Mouse (Mus musculus) CH12.LX (cell line): ENCODE measurements at regions not wholly inside any gene's neighbourhood (a gene's known extent, or its start where the extent isn't known, plus 50 kb on each side); places are given as distances from the start of the nearest gene placed in this dataset.

ENCODE experiments used
- CTCF ChIP-seq, 2 experiments: IDR thresholded peaks in 1 of 2; conservative IDR thresholded peaks in 1 of 2; 2 replicates each; pipeline ENCODE4 v1.5.1; 2011 to 2012; ENCODE audit warnings: low read depth in 2 of 2, low read length in 2 of 2, improper control_type of control experiment in 1 of 2, inconsistent platforms in 1 of 2, mild to moderate bottlenecking in 1 of 2, moderate library complexity in 1 of 2
- EP300 ChIP-seq: IDR thresholded peaks from 2 replicates; pipeline ENCODE4 v1.6.1; 2011; ENCODE audit warnings: low read length, improper control_type of control experiment
- JUN ChIP-seq: IDR thresholded peaks from 2 replicates; pipeline ENCODE4 v1.6.1; 2011; ENCODE audit warnings: low read depth, mild to moderate bottlenecking, low read length, improper control_type of control experiment, moderate library complexity; ENCODE audit not compliant: insufficient read depth
- POLR2A ChIP-seq: IDR thresholded peaks from 2 replicates; pipeline ENCODE4 v1.6.1; 2011; ENCODE audit warnings: low read depth, mild to moderate bottlenecking, improper control_type of control experiment, low read length
- TCF12 ChIP-seq: IDR thresholded peaks from 2 replicates; pipeline ENCODE4 v1.6.1; 2014; ENCODE audit warnings: low read depth, mild to moderate bottlenecking, inconsistent platforms, low read length, improper control_type of control experiment

DNA sequence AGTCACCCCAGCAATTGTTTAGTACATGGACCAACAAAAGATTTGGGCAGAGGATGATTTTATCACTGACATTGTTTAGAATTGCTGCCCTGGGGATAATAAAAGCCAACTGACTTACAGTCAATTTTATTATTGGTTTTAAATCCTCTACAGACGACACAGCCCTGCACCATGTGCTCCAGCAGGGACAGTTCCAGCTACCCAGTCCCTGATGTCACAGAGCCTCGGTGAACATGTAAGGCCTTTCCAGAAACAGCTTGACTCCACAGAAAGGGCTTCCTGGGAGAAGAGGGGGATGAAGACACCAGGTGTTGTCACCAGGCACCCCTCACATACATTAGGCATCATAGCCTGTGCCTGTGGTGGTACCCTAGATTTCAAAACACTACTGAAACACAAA, 447.0 kb upstream of the Smim15 start:
- TF ChIP-seq CTCF (conservative IDR thresholded peaks at IDR 0.05 in 1 of 2, IDR thresholded peaks at IDR 0.05 in 1 of 2; ENCODE audit: low read depth in 2 of 2, low read length in 2 of 2) (no peak), TCF12 (no peak), EP300 (no peak), POLR2A (no peak), JUN (no peak)
